Mouse (Mus musculus): ENCODE measurements around the gene Cphx2. TPM values are rescaled to one million over a fixed set of nuclear protein-coding genes. Genes with fewer than 3 reads are reported as not detected.

Cphx2 gene
- polyA plus RNA-seq, 1 experiment from 2014 or later, result not detected

Other genes starting within 250 kb of the Cphx2 start
- gene Anxa11, start 239.4 kb upstream of the Cphx2 start, polyA plus RNA-seq (2014; fragmentation: Nextera tagmentation; extraction: Ambion mirVana), result 2.3 and 3.1 TPM in 2 replicates
- gene Plac9a, start 178.4 kb upstream of the Cphx2 start, polyA plus RNA-seq (2014; fragmentation: Nextera tagmentation; extraction: Ambion mirVana), result not detected in 2 replicates
- 3.7 and 4.4 TPM in 2 replicates for gene Tmem254a, start 153.8 kb upstream of the Cphx2 start, polyA plus RNA-seq (2014; fragmentation: Nextera tagmentation; extraction: Ambion mirVana)
- not detected in 2 replicates for gene Cphx1, start 143.2 kb upstream of the Cphx2 start, polyA plus RNA-seq (2014; fragmentation: Nextera tagmentation; extraction: Ambion mirVana)
- gene Duxbl1, start 102.9 kb upstream of the Cphx2 start, polyA plus RNA-seq (2014; fragmentation: Nextera tagmentation; extraction: Ambion mirVana), result 1.9 and 2.1 TPM in 2 replicates
- 8.1 and 12.1 TPM in 2 replicates for gene Gm9780, start 38.8 kb upstream of the Cphx2 start, polyA plus RNA-seq (2014; fragmentation: Nextera tagmentation; extraction: Ambion mirVana)
- 11.6 and 24.2 TPM in 2 replicates for gene Tmem254c, start 14.2 kb upstream of the Cphx2 start, polyA plus RNA-seq (2014; fragmentation: Nextera tagmentation; extraction: Ambion mirVana)
- gene Cphx3, start 781 bp downstream of the Cphx2 start, polyA plus RNA-seq (2014; fragmentation: Nextera tagmentation; extraction: Ambion mirVana), result not detected in 2 replicates
- gene Duxbl2, start 36.8 kb downstream of the Cphx2 start, polyA plus RNA-seq (2014; fragmentation: Nextera tagmentation; extraction: Ambion mirVana), result not detected in 2 replicates
- 5.2 and 7.4 TPM in 2 replicates for gene Plac9b, start 101.0 kb downstream of the Cphx2 start, polyA plus RNA-seq (2014; fragmentation: Nextera tagmentation; extraction: Ambion mirVana)
- gene Tmem254b, start 125.5 kb downstream of the Cphx2 start, polyA plus RNA-seq (2014; fragmentation: Nextera tagmentation; extraction: Ambion mirVana), result 15.0 and 28.6 TPM in 2 replicates
- 2.9 and 3.2 TPM in 2 replicates for gene Duxbl3, start 176.4 kb downstream of the Cphx2 start, polyA plus RNA-seq (2014; fragmentation: Nextera tagmentation; extraction: Ambion mirVana)

Data from forebrain, embryonic 14.5 days (tissue).